Mouse (Mus musculus) mammary gland, adult 2 months (tissue): ENCODE data around the gene Ms4a6b. TPM values are rescaled to one million over a fixed set of nuclear protein-coding genes. Genes with fewer than 3 reads are reported as not detected.

Experiments used
- polyA plus RNA-seq: library from polyadenylated mRNA; depleted of rRNA; stranded (reverse); fragments of >200 nt; gene quantifications from 2 replicates; pipeline ENCODE4 v1.2.3, GENCODE M21; 2012; ENCODE audit warnings: low replicate concordance; rRNA removed

The Ms4a6b gene
- polyA plus RNA-seq, result 22.9 and 41.2 TPM in 2 replicates

DNA sequence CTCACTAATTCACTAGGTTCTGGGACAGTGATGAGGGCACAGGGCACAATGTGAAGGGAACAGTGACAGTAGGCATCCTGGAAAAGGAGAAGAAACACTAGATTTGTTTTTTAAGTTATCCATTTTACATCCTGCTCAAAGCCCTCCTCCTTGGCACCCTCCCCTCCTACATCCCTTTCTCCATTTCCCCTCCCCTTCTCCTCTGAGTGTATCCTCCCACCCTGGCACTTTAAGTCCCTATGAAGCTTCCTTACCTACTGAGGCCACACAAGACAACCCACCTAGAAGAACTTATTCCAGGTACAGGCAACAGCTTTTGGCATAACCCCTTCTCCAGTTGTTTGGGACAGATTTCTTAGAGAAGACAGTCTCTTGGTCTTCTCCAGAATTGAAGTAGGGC, at the start of gene Ms4a6b:
Ms4a6b (plus strand) TSS at position 267 of the 400 bp plus-strand sequence.

DNA sequence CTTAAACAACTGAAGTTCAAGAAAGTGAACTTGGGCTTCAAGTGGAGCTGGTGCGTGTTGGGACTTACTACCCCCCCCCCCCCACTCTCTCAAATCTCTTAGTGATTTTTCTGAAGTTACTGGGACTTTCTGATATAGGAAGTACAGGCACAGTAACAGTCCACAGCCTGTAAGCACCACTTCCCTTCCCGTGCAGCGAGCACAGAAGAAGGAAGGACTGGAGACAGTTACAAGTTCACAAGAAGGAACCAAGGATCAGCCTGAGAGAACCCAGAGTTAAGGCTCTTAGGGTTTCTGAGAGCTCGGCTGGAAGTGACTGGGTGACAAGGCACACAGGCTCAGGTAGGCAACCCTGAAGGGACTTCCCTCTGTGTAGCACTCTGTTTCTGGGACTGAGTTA, 47.1 kb upstream of the Ms4a6b start, which contains the start of gene Ms4a6c:
Ms4a6c (plus strand) TSS at position 152 of the 400 bp plus-strand sequence.

DNA sequence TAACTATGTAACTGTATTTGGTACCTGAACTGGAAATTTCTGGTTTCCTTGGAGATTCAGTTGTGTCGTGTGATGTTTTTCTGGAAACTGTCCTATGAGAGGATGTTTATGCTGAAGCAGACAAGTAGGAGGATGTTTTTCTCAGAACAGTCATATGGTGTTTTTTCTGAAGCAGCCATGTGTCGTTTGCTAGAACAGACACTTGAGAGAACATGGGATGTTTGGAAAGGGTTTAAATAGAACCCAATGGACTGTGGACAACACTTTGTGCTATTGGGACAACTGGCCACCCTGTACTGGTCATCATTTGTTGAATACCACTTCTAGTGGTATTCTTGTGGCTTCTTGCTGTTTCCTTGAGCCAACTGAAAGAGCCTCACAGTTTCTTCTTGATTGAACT, 30.6 kb upstream of the Ms4a6b start, which contains the start of gene Gm8369:
Gm8369 (plus strand) TSS at position 193 of the 400 bp plus-strand sequence.

GRCm38 (mm10) chr19:11536593-11536992, 20.3 kb downstream of the Ms4a6b start, which contains the start of gene Ms4a4d:
Gene Ms4a4d (plus strand): TSS chr19:11536801.

Other genes with a start within 250 kb of the Ms4a6b start
- gene Ms4a5, start 232.6 kb upstream of the Ms4a6b start, polyA plus RNA-seq, result not detected in 2 replicates
- gene Ms4a14, start 202.1 kb upstream of the Ms4a6b start, polyA plus RNA-seq, result 0.35 and 1.4 TPM in 2 replicates
- gene Ms4a7, start 180.4 kb upstream of the Ms4a6b start, polyA plus RNA-seq, result 2.6 and 8.1 TPM in 2 replicates
- 0.97 and 2.4 TPM in 2 replicates for gene Ms4a4a, start 141.0 kb upstream of the Ms4a6b start, polyA plus RNA-seq
- 4.0 and 6.8 TPM in 2 replicates for gene Ms4a4c, start 111.7 kb upstream of the Ms4a6b start, polyA plus RNA-seq
- 46.1 and 93.0 TPM in 2 replicates for gene Ms4a4b, start 73.0 kb upstream of the Ms4a6b start, polyA plus RNA-seq
- gene Ms4a6c, start 47.1 kb upstream of the Ms4a6b start, polyA plus RNA-seq, result 6.0 and 14.4 TPM in 2 replicates
- 13.1 and 23.7 TPM in 2 replicates for gene Gm8369, start 30.6 kb upstream of the Ms4a6b start, polyA plus RNA-seq
- 23.9 and 37.1 TPM in 2 replicates for gene Ms4a4d, start 20.3 kb downstream of the Ms4a6b start, polyA plus RNA-seq
- gene Ms4a6d, start 88.3 kb downstream of the Ms4a6b start, polyA plus RNA-seq, result 5.1 and 17.1 TPM in 2 replicates
- gene Ms4a2, start 107.2 kb downstream of the Ms4a6b start, polyA plus RNA-seq, result 0.13 and 0.46 TPM in 2 replicates
- not detected in 2 replicates for gene Ms4a3, start 124.3 kb downstream of the Ms4a6b start, polyA plus RNA-seq
- not detected in 2 replicates for gene Oosp2, start 144.0 kb downstream of the Ms4a6b start, polyA plus RNA-seq
- not detected in 2 replicates for gene Oosp1, start 174.6 kb downstream of the Ms4a6b start, polyA plus RNA-seq
- gene Oosp3, start 180.5 kb downstream of the Ms4a6b start, polyA plus RNA-seq, result not detected in 2 replicates
- gene Gif, start 231.0 kb downstream of the Ms4a6b start, polyA plus RNA-seq, result not detected in 2 replicates